Mouse (Mus musculus): ENCODE measurements at regions not wholly inside any gene's neighbourhood (a gene's known extent, or its start where the extent isn't known, plus 50 kb on each side); places are given as distances from the start of the nearest gene placed in this dataset.

- peak; percentile 74 for DNase-seq
These were observed 272.2 kb downstream of the Matn1 start for GRCm38 (mm10) chr4:131216361-131216760.

GRCm38 (mm10) chr4:131217083-131217482 is 272.9 kb downstream of the Matn1 start:
- DNase-seq, result no peak

- DNase-seq, result no peak
These were observed 273.5 kb downstream of the Matn1 start for GRCm38 (mm10) chr4:131217571-131218155.

GRCm38 (mm10) chr4:131220966-131221365 is 276.8 kb downstream of the Matn1 start:
- no peak for DNase-seq

DNA sequence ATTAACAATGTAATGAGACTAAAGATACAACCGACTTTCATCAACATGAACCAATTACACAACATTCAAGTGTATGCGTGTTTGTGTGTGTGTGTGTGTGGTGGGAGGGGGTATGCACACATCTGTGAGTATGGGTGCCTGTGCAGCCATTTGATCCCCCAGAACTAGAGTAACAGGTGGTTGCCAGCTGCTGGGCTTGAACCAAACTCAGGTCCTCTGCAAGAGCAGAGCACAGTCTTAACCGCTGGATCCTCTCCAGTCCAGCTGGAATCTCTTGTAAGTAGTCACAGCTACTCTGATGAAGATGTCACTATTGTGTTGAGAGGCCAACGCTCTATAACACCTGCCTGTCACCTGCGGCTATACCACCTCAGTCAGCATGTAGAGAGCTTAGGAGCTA is 286.2 kb downstream of the Matn1 start:
- no peak for DNase-seq

- no peak for DNase-seq
These were observed 292.4 kb downstream of the Matn1 start for GRCm38 (mm10) chr4:131236611-131237031.

DNA sequence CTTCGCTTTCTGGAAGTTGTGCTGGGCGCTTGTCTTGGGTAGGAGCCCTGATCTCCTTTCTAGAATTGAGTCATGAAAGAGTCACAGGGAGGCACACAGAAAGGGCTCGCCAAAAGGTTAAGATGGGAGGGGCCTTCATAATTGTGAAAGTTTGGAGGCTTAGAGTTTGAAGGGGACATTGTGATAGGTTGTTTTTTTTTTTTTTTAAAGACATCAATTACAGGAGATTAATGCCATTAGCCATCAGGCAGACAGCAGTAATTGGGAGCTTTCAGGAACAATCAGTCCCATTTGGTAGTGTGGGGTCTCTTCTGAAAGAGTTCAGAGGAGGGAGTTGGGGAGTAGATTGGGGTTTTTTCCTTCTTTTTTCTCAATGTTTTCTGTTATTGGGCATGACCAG is 294.4 kb downstream of the Matn1 start:
- no peak for DNase-seq

DNA sequence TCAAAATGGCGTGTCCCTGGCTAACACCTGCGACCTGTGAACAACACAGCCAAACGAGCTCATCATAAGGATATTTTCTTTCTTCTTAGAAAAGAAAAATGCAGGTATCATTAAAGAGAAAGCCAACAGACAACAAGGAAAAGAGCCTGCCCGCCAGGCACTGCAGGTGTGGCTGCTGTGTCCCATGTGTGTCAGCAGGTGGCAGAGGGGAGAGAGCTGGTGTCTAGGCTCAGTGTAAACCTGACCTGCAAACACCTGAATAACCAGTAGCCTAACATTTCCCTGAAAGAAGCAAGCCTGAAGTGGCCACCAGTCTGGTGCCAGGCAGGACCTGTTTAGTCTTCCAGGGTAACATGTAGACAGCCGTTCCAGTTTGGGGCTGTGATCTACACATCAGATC is 294.9 kb downstream of the Matn1 start:
- no peak for DNase-seq

DNA sequence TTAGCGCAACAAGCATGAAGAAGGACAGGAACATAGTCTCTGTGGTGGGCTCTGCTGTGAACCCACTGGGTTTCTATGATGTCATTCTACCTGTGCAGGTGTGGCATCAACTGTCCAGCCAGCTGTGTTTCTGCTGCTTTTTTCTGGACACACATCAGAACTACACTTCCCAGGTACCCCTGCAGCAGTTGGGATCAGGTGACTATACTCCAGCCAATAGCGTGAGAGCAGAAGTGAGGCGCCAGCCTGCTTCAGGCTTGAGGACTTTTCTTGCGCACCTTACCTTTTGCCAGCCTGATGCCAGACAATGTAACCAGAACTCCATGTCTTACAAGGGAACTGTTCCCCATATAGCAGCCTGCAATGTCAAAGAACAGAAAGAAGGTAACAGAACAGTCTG is 296.3 kb downstream of the Matn1 start:
- no peak for DNase-seq

DNA sequence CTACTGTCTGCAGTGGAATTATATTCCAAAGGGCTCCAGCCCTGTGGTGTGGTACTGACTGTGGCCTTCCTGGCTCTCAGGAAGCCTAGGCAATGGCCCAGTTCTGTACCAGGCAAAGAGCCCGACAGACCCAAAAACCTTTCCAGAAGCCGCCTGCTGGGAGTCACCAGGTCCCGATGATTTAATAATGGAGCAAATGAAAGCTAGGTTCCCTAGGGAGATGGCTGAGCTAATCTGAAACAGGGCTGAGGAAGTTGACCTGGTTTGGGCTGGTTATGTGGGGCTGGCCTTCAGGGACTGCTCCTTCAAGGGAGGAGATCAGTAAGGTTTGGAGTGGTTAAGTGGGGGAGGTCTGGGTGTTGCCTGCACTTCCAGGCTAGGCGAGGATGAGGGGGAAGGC is 298.1 kb downstream of the Matn1 start:
- peak; percentile 54 for DNase-seq

- no peak for DNase-seq
These were observed 299.7 kb downstream of the Matn1 start for GRCm38 (mm10) chr4:131243744-131244387.

DNA sequence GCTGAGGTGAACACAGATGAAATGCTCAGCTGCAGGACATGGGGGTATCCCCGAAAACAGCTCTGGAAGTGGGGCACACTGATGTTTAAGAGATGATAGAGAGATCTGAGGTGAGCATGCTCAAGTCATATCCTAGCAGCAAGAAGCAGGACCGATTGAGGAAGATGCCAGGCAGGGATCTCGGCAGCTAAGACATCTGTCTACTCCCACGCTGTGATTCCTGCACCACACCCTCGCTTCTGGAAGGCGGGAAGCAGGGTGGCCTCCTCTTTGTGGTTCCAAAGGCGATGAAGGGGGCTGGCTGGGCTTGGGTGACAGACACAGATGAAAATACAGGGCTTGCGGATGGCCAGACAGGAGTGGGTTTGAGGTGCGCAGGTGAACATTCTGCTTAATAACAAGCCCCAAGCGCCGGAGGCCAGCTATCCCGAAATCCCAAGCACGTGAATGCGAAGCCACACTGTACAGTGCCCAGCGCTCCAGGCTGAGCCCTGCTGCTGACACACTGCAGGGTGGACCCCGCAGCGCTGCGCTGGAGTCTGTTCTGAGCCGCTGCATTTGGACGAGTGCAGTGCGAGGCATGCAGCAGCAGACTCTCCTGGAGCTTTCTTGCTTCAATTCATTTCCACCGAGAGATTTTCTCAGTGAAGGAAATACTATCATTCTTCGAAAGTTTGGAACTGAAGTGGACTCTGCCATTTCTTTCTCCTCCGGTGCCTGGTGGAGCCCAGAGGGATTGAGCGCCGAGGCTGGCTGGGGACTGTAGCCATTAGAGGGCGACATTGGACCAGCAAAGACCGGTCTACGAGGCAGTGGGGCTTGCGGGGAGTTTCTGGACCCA is 308.6 kb downstream of the Matn1 start:
- DNase-seq, result peak; percentile 81

- DNase-seq, result no peak
These were observed 309.2 kb downstream of the Matn1 start for GRCm38 (mm10) chr4:131253443-131253817.

DNA sequence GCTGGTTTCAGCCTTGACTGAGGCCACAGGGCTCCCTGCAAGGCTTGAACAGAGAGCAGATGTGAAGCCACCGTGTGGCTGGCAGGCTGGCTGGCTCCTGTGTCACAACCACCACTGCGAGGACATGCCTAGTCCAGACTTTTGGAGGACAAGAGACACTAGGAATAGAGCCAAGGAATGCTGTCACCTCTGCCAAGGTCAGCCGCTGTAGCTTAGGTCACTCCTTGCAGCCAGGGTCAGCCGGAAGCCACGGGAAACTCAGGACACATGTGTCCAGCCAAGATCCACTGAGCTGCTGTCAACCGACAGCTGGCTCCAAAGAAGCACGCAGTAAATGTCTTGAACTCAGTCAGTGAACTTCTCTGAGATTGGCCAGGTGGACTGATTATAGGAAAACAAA is 310.1 kb downstream of the Matn1 start:
- no peak for DNase-seq

GRCm38 (mm10) chr4:131254691-131255090 is 310.5 kb downstream of the Matn1 start:
- no peak for DNase-seq

GRCm38 (mm10) chr4:131261236-131261635 is 317.1 kb downstream of the Matn1 start:
- DNase-seq, result no peak

GRCm38 (mm10) chr4:131262909-131263308 is 318.7 kb downstream of the Matn1 start:
- DNase-seq, result no peak

GRCm38 (mm10) chr4:131266764-131267163 is 322.6 kb downstream of the Matn1 start:
- no peak for DNase-seq

DNA sequence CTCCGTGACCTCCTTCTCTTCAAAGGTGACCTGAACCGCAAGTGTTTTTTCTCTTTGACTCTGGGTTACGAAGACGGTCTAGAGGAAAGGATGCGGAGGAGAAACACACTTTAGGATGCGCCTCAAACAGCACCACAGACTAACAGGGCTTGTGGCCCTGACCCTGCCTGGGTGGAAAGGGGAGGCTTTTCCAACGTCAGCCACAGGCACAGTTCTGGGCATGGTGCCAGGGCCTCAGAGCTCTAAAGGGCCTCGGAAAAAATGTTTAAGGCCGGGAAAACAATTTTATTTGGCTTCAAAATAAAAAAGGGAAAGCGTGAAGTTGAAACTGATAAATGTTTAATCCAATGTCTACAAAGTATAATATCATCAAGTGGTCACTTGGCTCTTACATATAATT is 323.6 kb downstream of the Matn1 start:
- DNase-seq, result no peak

- DNase-seq, result no peak
These were observed 326.0 kb downstream of the Matn1 start for GRCm38 (mm10) chr4:131270192-131270591.

- DNase-seq, result no peak
These were observed 327.9 kb downstream of the Matn1 start for GRCm38 (mm10) chr4:131272060-131272459.

- no peak for DNase-seq
These were observed 349.4 kb downstream of the Matn1 start for GRCm38 (mm10) chr4:131293560-131293959.

DNA sequence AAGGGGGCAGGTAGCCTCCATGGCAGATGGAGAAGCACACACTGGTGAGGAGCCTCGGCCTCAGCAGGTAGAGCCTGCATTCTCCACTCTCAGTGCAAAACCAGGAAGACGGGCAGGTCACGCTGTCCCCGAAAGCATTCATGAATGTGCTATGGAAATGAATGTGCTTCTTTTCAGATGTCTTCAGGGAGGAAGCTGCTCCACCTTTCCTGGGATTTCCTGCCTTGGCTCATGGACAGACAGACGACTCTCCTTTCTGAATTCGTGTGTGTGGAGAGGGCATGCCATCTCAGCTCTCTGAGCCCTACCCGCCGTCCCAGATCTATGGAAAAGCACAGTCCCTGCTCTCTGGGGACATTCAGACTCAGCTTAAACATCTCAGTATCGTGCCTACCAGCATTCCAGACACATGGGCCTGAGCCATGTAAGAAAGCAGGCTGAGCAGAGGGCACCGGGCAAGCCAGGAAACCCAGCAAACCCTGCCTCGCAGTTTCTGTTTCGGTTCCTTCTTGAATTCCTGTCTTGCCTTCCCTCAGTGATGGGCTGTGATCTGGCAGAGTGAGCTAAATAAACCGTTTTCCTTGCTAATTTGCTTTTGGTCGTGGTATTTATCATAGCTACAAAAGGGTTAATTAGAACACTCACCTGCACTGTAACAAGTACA is 354.0 kb downstream of the Matn1 start:
- DNase-seq, result no peak

- DNase-seq, result no peak
These were observed 359.8 kb downstream of the Matn1 start for GRCm38 (mm10) chr4:131303936-131304335.

Measured in cerebellum, adult 11 months (tissue).